Mouse (Mus musculus): ENCODE results near the gene Kat5. TPM values are rescaled to one million over a fixed set of nuclear protein-coding genes. Genes with fewer than 3 reads are reported as not detected.
A peak's percentile ranks its signal among the peaks of the same experiment; 100 is the strongest.

The Kat5 gene
- polyA plus RNA-seq (2015; fragmentation: Nextera tagmentation; extraction: Ambion mirVana), result 55.1 and 57.3 TPM in 2 replicates

- Histone ChIP-seq H3K9me3 (ENCODE audit: control insufficient read depth, low read length) (no peaks in the 10 kb centered on the region), H3K36me3 (ENCODE audit: control insufficient read depth, insufficient read depth, low read length) (peaks cover 27% of the 10 kb centered on the region), H3K4me2 (ENCODE audit: low read depth, low read length) (peak within 1 kb of the TSS; percentile 72), H3K4me3 (ENCODE audit: low read length) (peak within 1 kb of the TSS; percentile 60), H3K9ac (ENCODE audit: low read length) (peak within 1 kb of the TSS; percentile 76), H3K27me3 (ENCODE audit: control insufficient read depth, insufficient read depth, low read depth, low read length) (no peaks in the 10 kb centered on the region), H3K27ac (ENCODE audit: low read length) (peak within 1 kb of the TSS; percentile 93), H3K4me1 (replicated peaks; ENCODE audit: control insufficient read depth, insufficient read depth, low read length) (peaks cover 13% of the 10 kb centered on the region)
- WGBS, result 1% methylated on average over 46 of the region's 55 CpGs
- ATAC-seq (ENCODE audit: low read depth), result peak; percentile 93
Observed at GRCm38 (mm10) chr19:5609547-5610404, at the start of gene Kat5. Gene Kat5, minus strand, starts transcription at chr19:5610237.

GRCm38 (mm10) chr19:5654720-5655298 lies 44.8 kb upstream of the Kat5 start:
- WGBS, result 21% methylated on average over 43 of the region's 43 CpGs
- no peaks in the 10 kb centered on the region for H3K27me3 ChIP-seq (ENCODE audit: control insufficient read depth, insufficient read depth, low read depth, low read length)
- peak; percentile 15; the same call in 1 of the 2 replicates for ATAC-seq (ENCODE audit: low read depth)
- H3K4me2 ChIP-seq (ENCODE audit: low read depth, low read length), result peak overlapping the region; percentile 71
- H3K9ac ChIP-seq (ENCODE audit: low read length), result peak overlapping the region; percentile 47
- peaks cover 20% of the 10 kb centered on the region; the same call in 1 of the 2 replicates for H3K36me3 ChIP-seq (ENCODE audit: control insufficient read depth, insufficient read depth, low read length)
- peak overlapping the region; percentile 44 for H3K4me3 ChIP-seq (ENCODE audit: low read length)
- peaks cover 9% of the 10 kb centered on the region for H3K4me1 ChIP-seq (replicated peaks; ENCODE audit: control insufficient read depth, insufficient read depth, low read length)
- no peak overlapping the region for H3K27ac ChIP-seq (ENCODE audit: low read length)
- no peaks in the 10 kb centered on the region for H3K9me3 ChIP-seq (ENCODE audit: control insufficient read depth, low read length)

GRCm38 (mm10) chr19:5653969-5654719 lies 44.1 kb upstream of the Kat5 start:
- peaks cover 18% of the 10 kb centered on the region; the same call in 1 of the 2 replicates for H3K36me3 ChIP-seq (ENCODE audit: control insufficient read depth, insufficient read depth, low read length)
- WGBS, result 16% methylated on average over 62 of the region's 62 CpGs
- peak overlapping the region; percentile 47 for H3K9ac ChIP-seq (ENCODE audit: low read length)
- H3K4me1 ChIP-seq (replicated peaks; ENCODE audit: control insufficient read depth, insufficient read depth, low read length), result peaks cover 13% of the 10 kb centered on the region
- peak; percentile 66 for ATAC-seq (ENCODE audit: low read depth)
- no peaks in the 10 kb centered on the region for H3K9me3 ChIP-seq (ENCODE audit: control insufficient read depth, low read length)
- no peaks in the 10 kb centered on the region for H3K27me3 ChIP-seq (ENCODE audit: control insufficient read depth, insufficient read depth, low read depth, low read length)
- H3K4me3 ChIP-seq (ENCODE audit: low read length), result peak overlapping the region; percentile 44
- H3K4me2 ChIP-seq (ENCODE audit: low read depth, low read length), result peak overlapping the region; percentile 71
- no peak overlapping the region for H3K27ac ChIP-seq (ENCODE audit: low read length)

- H3K9me3 ChIP-seq (ENCODE audit: control insufficient read depth, low read length), result no peaks in the 10 kb centered on the region
- H3K4me2 ChIP-seq (ENCODE audit: low read depth, low read length), result no peak overlapping the region
- no peak overlapping the region for H3K27ac ChIP-seq (ENCODE audit: low read length)
- no peak overlapping the region for H3K4me3 ChIP-seq (ENCODE audit: low read length)
- peaks cover 21% of the 10 kb centered on the region for H3K4me1 ChIP-seq (replicated peaks; ENCODE audit: control insufficient read depth, insufficient read depth, low read length)
- 85% methylated on average over 6 of the region's 6 CpGs for WGBS
- peaks cover 12% of the 10 kb centered on the region; the same call in 1 of the 2 replicates for H3K36me3 ChIP-seq (ENCODE audit: control insufficient read depth, insufficient read depth, low read length)
- H3K27me3 ChIP-seq (ENCODE audit: control insufficient read depth, insufficient read depth, low read depth, low read length), result no peaks in the 10 kb centered on the region
- no peak overlapping the region for H3K9ac ChIP-seq (ENCODE audit: low read length)
- ATAC-seq (ENCODE audit: low read depth), result no peak
Observed at GRCm38 (mm10) chr19:5652570-5652969, 42.5 kb upstream of the Kat5 start.

- Histone ChIP-seq H3K9ac (ENCODE audit: low read length) (no peak overlapping the region), H3K27me3 (ENCODE audit: control insufficient read depth, insufficient read depth, low read depth, low read length) (no peaks in the 10 kb centered on the region), H3K36me3 (ENCODE audit: control insufficient read depth, insufficient read depth, low read length) (peaks cover 19% of the 10 kb centered on the region; the same call in 1 of the 2 replicates), H3K4me2 (ENCODE audit: low read depth, low read length) (no peak overlapping the region), H3K9me3 (ENCODE audit: control insufficient read depth, low read length) (no peaks in the 10 kb centered on the region), H3K4me3 (ENCODE audit: low read length) (no peak overlapping the region), H3K27ac (ENCODE audit: low read length) (no peak overlapping the region), H3K4me1 (replicated peaks; ENCODE audit: control insufficient read depth, insufficient read depth, low read length) (peaks cover 21% of the 10 kb centered on the region)
- WGBS, result 61% methylated on average over 13 of the region's 13 CpGs
- no peak for ATAC-seq (ENCODE audit: low read depth)
Observed at GRCm38 (mm10) chr19:5651502-5652274, 41.7 kb upstream of the Kat5 start.

- Histone ChIP-seq H3K36me3 (ENCODE audit: control insufficient read depth, insufficient read depth, low read length) (peaks cover 37% of the 10 kb centered on the region), H3K4me1 (replicated peaks; ENCODE audit: control insufficient read depth, insufficient read depth, low read length) (peaks cover 14% of the 10 kb centered on the region), H3K9me3 (ENCODE audit: control insufficient read depth, low read length) (no peaks in the 10 kb centered on the region), H3K27ac (ENCODE audit: low read length) (peak overlapping the region; percentile 89), H3K27me3 (ENCODE audit: control insufficient read depth, insufficient read depth, low read depth, low read length) (no peaks in the 10 kb centered on the region), H3K4me3 (ENCODE audit: low read length) (peak overlapping the region; percentile 30), H3K4me2 (ENCODE audit: low read depth, low read length) (peak overlapping the region; percentile 60), H3K9ac (ENCODE audit: low read length) (peak overlapping the region; percentile 57)
- no peak; the same call in 1 of the 2 replicates for ATAC-seq (ENCODE audit: low read depth)
- WGBS, result 65% methylated on average over 6 of the region's 6 CpGs
Observed at GRCm38 (mm10) chr19:5649298-5649741, 39.3 kb upstream of the Kat5 start.

- Histone ChIP-seq H3K9me3 (ENCODE audit: control insufficient read depth, low read length) (no peaks in the 10 kb centered on the region), H3K4me2 (ENCODE audit: low read depth, low read length) (peak overlapping the region; percentile 60), H3K27me3 (ENCODE audit: control insufficient read depth, insufficient read depth, low read depth, low read length) (no peaks in the 10 kb centered on the region), H3K4me1 (replicated peaks; ENCODE audit: control insufficient read depth, insufficient read depth, low read length) (peaks cover 12% of the 10 kb centered on the region), H3K27ac (ENCODE audit: low read length) (peak overlapping the region; percentile 89), H3K36me3 (ENCODE audit: control insufficient read depth, insufficient read depth, low read length) (peaks cover 39% of the 10 kb centered on the region), H3K4me3 (ENCODE audit: low read length) (peak overlapping the region; percentile 30), H3K9ac (ENCODE audit: low read length) (peak overlapping the region; percentile 57)
- 8% methylated on average over 26 of the region's 26 CpGs for WGBS
- ATAC-seq (ENCODE audit: low read depth), result peak; percentile 96
Observed at GRCm38 (mm10) chr19:5648401-5649297, 38.6 kb upstream of the Kat5 start.

- Histone ChIP-seq H3K9me3 (ENCODE audit: control insufficient read depth, low read length) (no peaks in the 10 kb centered on the region), H3K27ac (ENCODE audit: low read length) (peak overlapping the region; percentile 89), H3K27me3 (ENCODE audit: control insufficient read depth, insufficient read depth, low read depth, low read length) (no peaks in the 10 kb centered on the region), H3K4me2 (ENCODE audit: low read depth, low read length) (no peak overlapping the region), H3K9ac (ENCODE audit: low read length) (no peak overlapping the region), H3K36me3 (ENCODE audit: control insufficient read depth, insufficient read depth, low read length) (peaks cover 40% of the 10 kb centered on the region), H3K4me1 (replicated peaks; ENCODE audit: control insufficient read depth, insufficient read depth, low read length) (peaks cover 12% of the 10 kb centered on the region), H3K4me3 (ENCODE audit: low read length) (no peak overlapping the region)
- ATAC-seq (ENCODE audit: low read depth), result no peak
- 87% methylated on average over 6 of the region's 6 CpGs for WGBS
Observed at GRCm38 (mm10) chr19:5647791-5648190, 37.8 kb upstream of the Kat5 start.

Measured in lung, embryonic 16.5 days (tissue).